Mouse (Mus musculus): ENCODE data around the gene Pygo2. TPM values are rescaled to one million over a fixed set of nuclear protein-coding genes. Genes with fewer than 3 reads are reported as not detected.
"Not testable (repeated sequence)": the region's sequence is repeated elsewhere in the genome, so short reads cannot be mapped to it uniquely, and the experiment has no call there.

Gene Pygo2
- total and polyA plus RNA-seq, 3 experiments = 31.8 to 166 (median 44.5) TPM

GRCm38 (mm10) chr3:89420421-89420820, 9.6 kb upstream of the Pygo2 start:
- DNase-seq = no peak

- peak; percentile 90 for DNase-seq
Measured at GRCm38 (mm10) chr3:89421002-89421774, 8.8 kb upstream of the Pygo2 start.

GRCm38 (mm10) chr3:89421810-89422473, 8.1 kb upstream of the Pygo2 start:
- no peak for DNase-seq

- DNase-seq = no peak
Measured at GRCm38 (mm10) chr3:89422556-89423205, 7.3 kb upstream of the Pygo2 start.

- no peak for DNase-seq
Measured at GRCm38 (mm10) chr3:89424416-89425140, 5.4 kb upstream of the Pygo2 start.

GRCm38 (mm10) chr3:89425141-89425525, 4.9 kb upstream of the Pygo2 start:
- no peak for DNase-seq

- no peak for DNase-seq
Measured at GRCm38 (mm10) chr3:89425876-89426275, 4.1 kb upstream of the Pygo2 start.

- not testable (repeated sequence) for DNase-seq
Measured at GRCm38 (mm10) chr3:89429021-89429420, 993 bp upstream of the Pygo2 start.

GRCm38 (mm10) chr3:89432606-89433005, 2.6 kb downstream of the Pygo2 start:
- DNase-seq = no peak

GRCm38 (mm10) chr3:89434532-89434931, 4.5 kb downstream of the Pygo2 start:
- no peak for DNase-seq

GRCm38 (mm10) chr3:89435041-89435440, 5.0 kb downstream of the Pygo2 start:
- no peak for DNase-seq

GRCm38 (mm10) chr3:89436176-89437113, 6.4 kb downstream of the Pygo2 start, which contains the start of gene Pbxip1:
Gene Pbxip1 (plus strand): TSS chr3:89436706.
- DNase-seq = peak; percentile 82

GRCm38 (mm10) chr3:89437269-89437668, 7.3 kb downstream of the Pygo2 start:
- no peak for DNase-seq

- peak; percentile 78 for DNase-seq
Measured at GRCm38 (mm10) chr3:89440691-89441090, 10.7 kb downstream of the Pygo2 start.

GRCm38 (mm10) chr3:89448720-89449537, 18.9 kb downstream of the Pygo2 start:
- DNase-seq = peak; percentile 79

- peak; percentile 71 for DNase-seq
Measured at GRCm38 (mm10) chr3:89449541-89449940, 19.5 kb downstream of the Pygo2 start.

- no peak for DNase-seq
Measured at GRCm38 (mm10) chr3:89451916-89452315, 21.9 kb downstream of the Pygo2 start.

GRCm38 (mm10) chr3:89454401-89455177, 24.6 kb downstream of the Pygo2 start, which contains the start of gene Pmvk:
Gene Pmvk (plus strand): TSS chr3:89454541.
- DNase-seq = no peak

- no peak for DNase-seq
Measured at GRCm38 (mm10) chr3:89455786-89456285, 25.8 kb downstream of the Pygo2 start.
